Mouse (Mus musculus): ENCODE results near the gene Gm17174. TPM values are rescaled to one million over a fixed set of nuclear protein-coding genes. Genes with fewer than 3 reads are reported as not detected.
"Not testable (repeated sequence)": the region's sequence is repeated elsewhere in the genome, so short reads cannot be mapped to it uniquely, and the experiment has no call there.

The Gm17174 gene
- total RNA-seq (2015): not detected in 2 replicates
- total RNA-seq (2017): not detected in 2 replicates

DNA sequence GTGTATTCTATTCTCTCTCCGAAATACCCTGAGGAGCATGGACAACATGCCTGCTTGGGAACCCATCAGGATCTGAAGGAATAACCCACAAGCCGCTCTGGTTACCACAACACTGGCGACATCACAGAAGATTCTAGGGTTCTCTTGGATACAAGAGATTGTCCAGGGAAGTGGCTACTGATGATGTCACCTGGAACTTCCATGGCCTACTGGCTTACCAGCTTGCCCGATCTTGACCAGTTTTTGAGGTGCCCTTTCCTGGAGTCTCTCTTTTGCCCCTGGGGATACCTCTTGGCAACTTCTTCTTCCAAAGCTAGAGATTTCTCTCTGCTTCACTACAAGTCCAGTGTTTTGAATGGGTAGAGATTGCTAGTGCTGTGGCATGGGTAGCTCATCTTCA is at the start of gene Gm17174:
Gene Gm17174 (minus strand): TSS at position 101 of the 400 bp plus-strand sequence.
- ATAC-seq (ENCODE audit: poor library complexity, severe bottlenecking): not testable (repeated sequence)

DNA sequence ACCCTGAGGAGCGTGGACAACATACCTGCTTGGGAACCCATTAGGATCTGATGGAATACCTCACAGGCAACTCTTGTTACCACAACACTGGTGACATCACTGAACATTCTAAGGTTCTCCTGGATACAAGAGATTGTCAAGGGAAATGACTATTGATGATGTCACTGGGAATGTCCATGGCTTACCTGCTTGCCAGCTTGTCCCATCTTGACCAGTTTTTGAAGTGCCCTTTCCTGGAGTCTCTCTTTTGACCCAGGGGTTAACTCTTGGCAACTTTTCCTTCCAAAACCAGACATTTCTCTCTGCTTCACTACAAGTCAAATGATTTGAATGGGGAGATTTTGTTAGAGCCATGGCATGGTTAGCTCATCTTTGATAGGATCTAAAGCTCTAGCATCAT is 43.6 kb upstream of the Gm17174 start, which contains the start of gene Gm4181:
Gene Gm4181 (minus strand): TSS at position 101 of the 400 bp plus-strand sequence.
- not testable (repeated sequence) for ATAC-seq (ENCODE audit: poor library complexity, severe bottlenecking)

DNA sequence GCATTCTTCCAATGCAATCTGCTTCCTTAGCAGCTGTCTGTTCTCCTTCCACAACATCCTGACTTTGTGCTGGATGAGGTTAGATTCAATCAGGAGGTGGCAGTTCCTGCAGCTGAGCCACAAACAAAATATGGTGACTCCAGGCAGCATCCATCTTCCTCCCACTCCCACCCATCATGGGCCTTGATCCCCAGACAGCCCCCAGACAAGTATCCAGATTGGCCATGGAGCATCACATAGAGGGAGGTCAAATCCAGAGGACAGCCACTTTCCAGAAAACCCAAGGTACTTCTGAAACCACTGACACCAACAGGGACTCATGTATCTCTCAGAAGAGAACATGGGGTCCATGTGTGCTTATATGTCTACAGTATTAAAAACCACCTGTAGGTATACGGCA is 40.5 kb upstream of the Gm17174 start:
- ATAC-seq (ENCODE audit: poor library complexity, severe bottlenecking): not testable (repeated sequence)

DNA sequence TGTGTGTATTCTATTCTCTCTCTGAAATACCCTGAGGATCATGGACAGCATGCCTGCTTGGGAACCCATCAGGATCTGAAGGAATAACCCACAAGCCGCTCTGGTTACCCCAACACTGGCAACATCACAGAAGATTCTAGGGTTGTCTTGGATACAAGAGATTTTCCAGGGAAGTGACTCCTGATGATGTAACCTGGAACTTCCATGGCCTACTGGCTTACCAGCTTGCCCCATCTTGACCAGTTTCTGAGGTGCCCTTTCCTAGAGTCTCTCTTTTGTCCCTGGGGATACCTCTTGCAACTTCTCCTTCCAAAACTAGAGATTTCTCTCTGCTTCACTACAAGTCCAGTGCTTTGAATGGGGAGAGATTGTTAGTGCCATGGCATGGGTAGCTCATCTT is 19.3 kb upstream of the Gm17174 start, which contains the start of gene Gm17078:
Gene Gm17078 (minus strand): TSS at position 101 of the 400 bp plus-strand sequence.
- ATAC-seq (ENCODE audit: poor library complexity, severe bottlenecking): no peak

DNA sequence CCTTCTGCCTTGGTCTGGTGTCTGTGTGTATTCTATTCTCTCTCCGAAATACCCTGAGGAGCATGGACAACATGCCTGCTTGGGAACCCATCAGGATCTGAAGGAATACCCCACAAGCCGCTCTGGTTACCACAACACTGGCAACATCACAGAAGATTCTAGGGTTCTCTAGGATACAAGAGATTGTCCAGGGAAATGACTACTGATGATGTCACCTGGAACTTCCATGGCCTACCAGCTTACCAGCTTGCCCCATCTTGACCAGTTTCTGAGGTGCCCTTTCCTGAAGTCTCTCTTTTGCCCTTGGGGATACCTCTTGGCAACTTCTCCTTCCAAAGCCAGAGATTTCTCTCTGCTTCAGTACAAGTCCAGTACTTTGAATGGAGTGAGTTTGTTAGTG is 18.0 kb downstream of the Gm17174 start, which contains the start of gene Gm17175:
Gene Gm17175 (minus strand): TSS at position 101 of the 400 bp plus-strand sequence.
- not testable (repeated sequence) for ATAC-seq (ENCODE audit: poor library complexity, severe bottlenecking)

DNA sequence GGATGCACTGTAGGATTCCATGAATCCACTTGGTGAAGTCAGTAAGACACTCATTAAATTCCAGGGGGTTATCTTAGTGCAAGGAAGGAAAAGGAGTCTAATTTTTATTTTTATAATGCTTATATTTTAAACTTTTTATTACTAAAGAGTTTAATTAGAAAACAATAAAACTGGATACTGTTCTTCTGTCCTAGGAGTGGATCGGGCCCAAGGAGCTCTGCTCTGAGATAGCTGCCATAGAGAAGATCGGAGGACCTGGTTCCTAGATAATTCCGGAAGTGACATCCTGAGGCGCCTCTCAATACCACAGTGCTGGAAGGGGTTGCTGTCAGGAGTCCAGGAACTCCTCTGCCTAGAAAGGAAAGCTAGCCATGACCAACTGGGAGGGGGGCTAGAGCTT is 39.4 kb downstream of the Gm17174 start, which contains the start of gene Gm5622:
Gene Gm5622 (plus strand): TSS at position 301 of the 400 bp plus-strand sequence.
- no peak for ATAC-seq (ENCODE audit: poor library complexity, severe bottlenecking)

Other genes starting within 250 kb of the Gm17174 start
- gene Gm7247, start 230.4 kb downstream of the Gm17174 start, total RNA-seq (2015): not detected in 2 replicates
- gene Gm7247, start 230.4 kb downstream of the Gm17174 start, total RNA-seq (2017): not detected in 2 replicates
- not detected in 2 replicates for gene Vmn2r88, start 181.3 kb downstream of the Gm17174 start, total RNA-seq (2015)
- gene Vmn2r88, start 181.3 kb downstream of the Gm17174 start, total RNA-seq (2017): not detected in 2 replicates
- not detected in 2 replicates for gene Vmn2r89, start 140.3 kb downstream of the Gm17174 start, total RNA-seq (2015)
- not detected in 2 replicates for gene Vmn2r89, start 140.3 kb downstream of the Gm17174 start, total RNA-seq (2017)
- gene Gm5622, start 39.3 kb downstream of the Gm17174 start, total RNA-seq (2015): not detected in 2 replicates
- not detected in 2 replicates for gene Gm5622, start 39.3 kb downstream of the Gm17174 start, total RNA-seq (2017)
- gene Gm17175, start 18.1 kb downstream of the Gm17174 start, total RNA-seq (2015): not detected in 2 replicates
- gene Gm17175, start 18.1 kb downstream of the Gm17174 start, total RNA-seq (2017): not detected in 2 replicates
- gene Gm17078, start 19.2 kb upstream of the Gm17174 start, total RNA-seq (2015): not detected in 2 replicates
- not detected in 2 replicates for gene Gm17078, start 19.2 kb upstream of the Gm17174 start, total RNA-seq (2017)
- not detected in 2 replicates for gene Gm4181, start 43.5 kb upstream of the Gm17174 start, total RNA-seq (2015)
- gene Gm4181, start 43.5 kb upstream of the Gm17174 start, total RNA-seq (2017): not detected in 2 replicates
- not detected in 2 replicates for gene Gm17079, start 103.3 kb upstream of the Gm17174 start, total RNA-seq (2015)
- gene Gm17079, start 103.3 kb upstream of the Gm17174 start, total RNA-seq (2017): not detected in 2 replicates
- not detected in 2 replicates for gene Gm5800, start 125.0 kb upstream of the Gm17174 start, total RNA-seq (2015)
- not detected in 2 replicates for gene Gm5800, start 125.0 kb upstream of the Gm17174 start, total RNA-seq (2017)
- not detected in 2 replicates for gene Ang4, start 181.5 kb upstream of the Gm17174 start, total RNA-seq (2015)
- not detected in 2 replicates for gene Ang4, start 181.5 kb upstream of the Gm17174 start, total RNA-seq (2017)
- gene AY358078, start 207.9 kb upstream of the Gm17174 start, total RNA-seq (2015): not detected in 2 replicates
- not detected in 2 replicates for gene AY358078, start 207.9 kb upstream of the Gm17174 start, total RNA-seq (2017)

Measured in megakaryocyte, adult 5-6 weeks (primary cell).